Mouse (Mus musculus): ENCODE results near the gene Man1a. TPM values are rescaled to one million over a fixed set of nuclear protein-coding genes. Genes with fewer than 3 reads are reported as not detected.

Man1a gene
- polyA plus RNA-seq, 1 experiment = 48.9 TPM

- DNase-seq (ENCODE audit: low spot score) = no peak
Observed at GRCm38 (mm10) chr10:54014116-54014758, 62.2 kb downstream of the Man1a start.

- DNase-seq (ENCODE audit: low spot score) = no peak
Observed at GRCm38 (mm10) chr10:54013143-54013791, 63.1 kb downstream of the Man1a start.

GRCm38 (mm10) chr10:54009154-54009553, 67.3 kb downstream of the Man1a start:
- no peak for DNase-seq (ENCODE audit: low spot score)

GRCm38 (mm10) chr10:54006868-54007267, 69.5 kb downstream of the Man1a start:
- no peak for DNase-seq (ENCODE audit: low spot score)

GRCm38 (mm10) chr10:54005847-54006246, 70.6 kb downstream of the Man1a start:
- no peak for DNase-seq (ENCODE audit: low spot score)

- DNase-seq (ENCODE audit: low spot score) = no peak
Observed at GRCm38 (mm10) chr10:54002936-54003335, 73.5 kb downstream of the Man1a start.

- no peak for DNase-seq (ENCODE audit: low spot score)
Observed at GRCm38 (mm10) chr10:53997301-53997700, 79.1 kb downstream of the Man1a start.

GRCm38 (mm10) chr10:53996216-53996615, 80.2 kb downstream of the Man1a start:
- DNase-seq (ENCODE audit: low spot score) = no peak

- no peak for DNase-seq (ENCODE audit: low spot score)
Observed at GRCm38 (mm10) chr10:53994591-53994990, 81.8 kb downstream of the Man1a start.

- no peak for DNase-seq (ENCODE audit: low spot score)
Observed at GRCm38 (mm10) chr10:53990434-53990833, 86.0 kb downstream of the Man1a start.

- no peak for DNase-seq (ENCODE audit: low spot score)
Observed at GRCm38 (mm10) chr10:53984894-53985293, 91.5 kb downstream of the Man1a start.

- DNase-seq (ENCODE audit: low spot score) = no peak
Observed at GRCm38 (mm10) chr10:53984086-53984485, 92.3 kb downstream of the Man1a start.

- DNase-seq (ENCODE audit: low spot score) = no peak
Observed at GRCm38 (mm10) chr10:53978647-53979046, 97.8 kb downstream of the Man1a start.

- DNase-seq (ENCODE audit: low spot score) = no peak
Observed at GRCm38 (mm10) chr10:53974180-53974579, 102.2 kb downstream of the Man1a start.

GRCm38 (mm10) chr10:53959759-53960158, 116.7 kb downstream of the Man1a start:
- no peak for DNase-seq (ENCODE audit: low spot score)

- DNase-seq (ENCODE audit: low spot score) = no peak
Observed at GRCm38 (mm10) chr10:53941597-53941996, 134.8 kb downstream of the Man1a start.

GRCm38 (mm10) chr10:53938199-53938598, 138.2 kb downstream of the Man1a start:
- no peak for DNase-seq (ENCODE audit: low spot score)

GRCm38 (mm10) chr10:53936078-53936477, 140.3 kb downstream of the Man1a start:
- no peak for DNase-seq (ENCODE audit: low spot score)

- DNase-seq (ENCODE audit: low spot score) = no peak
Observed at GRCm38 (mm10) chr10:53929722-53930500, 146.5 kb downstream of the Man1a start.

- DNase-seq (ENCODE audit: low spot score) = no peak
Observed at GRCm38 (mm10) chr10:53927904-53928303, 148.5 kb downstream of the Man1a start.

- DNase-seq (ENCODE audit: low spot score) = no peak
Observed at GRCm38 (mm10) chr10:53925456-53925855, 151.0 kb downstream of the Man1a start.

GRCm38 (mm10) chr10:53922236-53922635, 154.2 kb downstream of the Man1a start:
- DNase-seq (ENCODE audit: low spot score) = no peak

- DNase-seq (ENCODE audit: low spot score) = no peak
Observed at GRCm38 (mm10) chr10:53917517-53917916, 158.9 kb downstream of the Man1a start.
